Mouse (Mus musculus) hindlimb bud, embryonic 11.5 days (tissue): ENCODE data around the gene Creb3l1.

Source experiments
- DNase-seq: peaks from one replicate; pipeline ENCODE4 v3.0.0-alpha.2; 2012; ENCODE audit warnings: low read depth, low spot score; ENCODE audit errors: extremely low spot score

The Creb3l1 gene

GRCm38 (mm10) chr2:91967962-91968361 lies 56.3 kb downstream of the Creb3l1 start:
- no peak for DNase-seq

- no peak for DNase-seq
Observed at GRCm38 (mm10) chr2:91966367-91966766, 57.9 kb downstream of the Creb3l1 start.

GRCm38 (mm10) chr2:91965417-91965816 lies 58.9 kb downstream of the Creb3l1 start:
- no peak for DNase-seq

- no peak for DNase-seq
Observed at GRCm38 (mm10) chr2:91964610-91965204, 59.6 kb downstream of the Creb3l1 start.

- DNase-seq, result no peak
Observed at GRCm38 (mm10) chr2:91963443-91963932, 60.8 kb downstream of the Creb3l1 start.

GRCm38 (mm10) chr2:91962864-91963401 lies 61.4 kb downstream of the Creb3l1 start:
- no peak for DNase-seq

- DNase-seq, result no peak
Observed at GRCm38 (mm10) chr2:91961901-91962761, 62.2 kb downstream of the Creb3l1 start.

GRCm38 (mm10) chr2:91960459-91960858 lies 63.8 kb downstream of the Creb3l1 start:
- DNase-seq, result no peak

- no peak for DNase-seq
Observed at GRCm38 (mm10) chr2:91959544-91960410, 64.5 kb downstream of the Creb3l1 start.

- DNase-seq, result no peak
Observed at GRCm38 (mm10) chr2:91958701-91959457, 65.4 kb downstream of the Creb3l1 start.

- DNase-seq, result no peak
Observed at GRCm38 (mm10) chr2:91958049-91958448, 66.3 kb downstream of the Creb3l1 start.

- no peak for DNase-seq
Observed at GRCm38 (mm10) chr2:91957096-91957495, 67.2 kb downstream of the Creb3l1 start.

GRCm38 (mm10) chr2:91955875-91956274 lies 68.4 kb downstream of the Creb3l1 start:
- DNase-seq, result no peak

- DNase-seq, result no peak
Observed at GRCm38 (mm10) chr2:91955121-91955591, 69.1 kb downstream of the Creb3l1 start.

- DNase-seq, result no peak
Observed at GRCm38 (mm10) chr2:91953825-91954224, 70.5 kb downstream of the Creb3l1 start.

GRCm38 (mm10) chr2:91950275-91951085 lies 73.8 kb downstream of the Creb3l1 start:
- DNase-seq, result no peak

- DNase-seq, result no peak
Observed at GRCm38 (mm10) chr2:91949411-91950274, 74.7 kb downstream of the Creb3l1 start.

- DNase-seq, result no peak
Observed at GRCm38 (mm10) chr2:91948792-91949241, 75.5 kb downstream of the Creb3l1 start.
